In genomic region chr17:27837850-27838249, GRCm38 (mm10) we compare ENCODE assay signal across 7 mouse cellular contexts. TPM values are rescaled to one million over a fixed set of nuclear protein-coding genes. Genes with fewer than 3 reads are reported as not detected.
A peak's percentile ranks its signal among the peaks of the same experiment; 100 is the strongest.
DNase-seq lines count a peak whose midpoint lies in the region; ATAC-seq and TF ChIP-seq lines count a peak whose summit lies in the region.
"Not testable (repeated sequence)": the region's sequence is repeated elsewhere in the genome, so short reads cannot be mapped to it uniquely, and the experiment has no call there.

TSS of gene Snrpc (plus strand) at chr17:27838150.

- not testable (repeated sequence) for H3K9ac ChIP-seq in forebrain, embryonic 13.5 days; heart, embryonic 11.5 days (ENCODE audit: low read depth, low read length); hindbrain, postnatal 0 days (replicated peaks; ENCODE audit: low read length); liver, postnatal 0 days (replicated peaks)

- peaks cover 14% of the 10 kb centered on the region for H3K79me2 ChIP-seq in myocyte (ENCODE audit: control insufficient read depth, insufficient read depth)

- peaks cover 13% of the 10 kb centered on the region; the same call in 1 of the 2 replicates for H3K27me3 ChIP-seq in forebrain, embryonic 13.5 days
- H3K27me3 ChIP-seq in heart, embryonic 11.5 days (ENCODE audit: control insufficient read depth, insufficient read depth, low read length); hindbrain, postnatal 0 days (ENCODE audit: insufficient read depth, low read length); liver, postnatal 0 days (ENCODE audit: insufficient read depth, low read length): not testable (repeated sequence)
- peaks cover 12% of the 10 kb centered on the region for H3K27me3 ChIP-seq in myocyte (ENCODE audit: control insufficient read depth, insufficient read depth, insufficient read length)

- WGBS in bone marrow, adult 2 months, result 83% methylated on average over 4 of the region's 4 CpGs
- 84% methylated on average over 4 of the region's 4 CpGs for WGBS in forebrain, embryonic 13.5 days
- WGBS in heart, embryonic 11.5 days (ENCODE audit: insufficient replicate concordance), result 87% methylated on average over 3 of the region's 4 CpGs
- WGBS in hindbrain, postnatal 0 days, result 82% methylated on average over 3 of the region's 4 CpGs
- WGBS in liver, postnatal 0 days (ENCODE audit: insufficient replicate concordance), result 73% methylated on average over 3 of the region's 4 CpGs

- H3K36me3 ChIP-seq in forebrain, embryonic 13.5 days (ENCODE audit: poor library complexity, severe bottlenecking), result peaks cover 11% of the 10 kb centered on the region
- H3K36me3 ChIP-seq in heart, embryonic 11.5 days (ENCODE audit: control insufficient read depth, insufficient read depth, low read length); liver, postnatal 0 days (replicated peaks; ENCODE audit: insufficient read depth, low read length); myocyte (ENCODE audit: control insufficient read depth, insufficient read depth): not testable (repeated sequence)
- peaks cover 11% of the 10 kb centered on the region; the same call in 1 of the 2 replicates for H3K36me3 ChIP-seq in hindbrain, postnatal 0 days (ENCODE audit: insufficient read depth, low read length)

- H3K4me3 ChIP-seq in bone marrow, adult 2 months (replicated peaks; ENCODE audit: control insufficient read depth, low read depth, low read length); forebrain, embryonic 13.5 days; heart, embryonic 11.5 days (ENCODE audit: low read depth, low read length); hindbrain, postnatal 0 days (ENCODE audit: low read length); left cerebral cortex, adult 2 months; liver, postnatal 0 days (ENCODE audit: low read depth, low read length): not testable (repeated sequence)
- H3K4me3 ChIP-seq in myocyte, result peak within 1 kb of the TSS; percentile 87

- not testable (repeated sequence) for TF ChIP-seq POLR2A in bone marrow, adult 2 months (IDR thresholded peaks at IDR 0.05; ENCODE audit: borderline replicate concordance, control insufficient read depth, low read depth, low read length); myocyte (IDR thresholded peaks at IDR 0.05; ENCODE audit: insufficient read length, low read depth)

- ATAC-seq in forebrain, embryonic 13.5 days; heart, embryonic 11.5 days (replicated peaks; ENCODE audit: insufficient number of reproducible peaks, low FRiP score, low TSS enrichment); hindbrain, postnatal 0 days; liver, postnatal 0 days: not testable (repeated sequence)

- H3ac ChIP-seq in myocyte (ENCODE audit: control insufficient read depth, insufficient read length), result not testable (repeated sequence)

- not testable (repeated sequence) for H3K4me1 ChIP-seq in bone marrow, adult 2 months (ENCODE audit: control insufficient read depth, insufficient read depth, low read length); heart, embryonic 11.5 days (ENCODE audit: control insufficient read depth, insufficient read depth, low read length); hindbrain, postnatal 0 days (ENCODE audit: insufficient read depth, low read length)
- H3K4me1 ChIP-seq in forebrain, embryonic 13.5 days, result peaks cover 16% of the 10 kb centered on the region
- peaks cover 16% of the 10 kb centered on the region; the same call in 1 of the 2 replicates for H3K4me1 ChIP-seq in liver, postnatal 0 days (ENCODE audit: insufficient read depth)

- not testable (repeated sequence) for H3K4me2 ChIP-seq in forebrain, embryonic 13.5 days; heart, embryonic 11.5 days; hindbrain, postnatal 0 days (ENCODE audit: low read depth, low read length)
- peak within 1 kb of the TSS; percentile 78; the same call in 1 of the 2 replicates for H3K4me2 ChIP-seq in liver, postnatal 0 days (ENCODE audit: low read depth, low read length)
- H3K4me2 ChIP-seq in myocyte (ENCODE audit: low read depth), result peak within 1 kb of the TSS; percentile 99

- TF ChIP-seq CTCF in bone marrow, adult 2 months (IDR thresholded peaks at IDR 0.05; ENCODE audit: control insufficient read depth, insufficient read depth, low read length); hindbrain, postnatal 0 days (IDR thresholded peaks at IDR 0.05; ENCODE audit: low read depth); left cerebral cortex, adult 2 months (IDR thresholded peaks at IDR 0.05); liver, postnatal 0 days (IDR thresholded peaks at IDR 0.05; ENCODE audit: low read depth): not testable (repeated sequence)

- H3K9me3 ChIP-seq in forebrain, embryonic 13.5 days (replicated peaks); heart, embryonic 11.5 days (replicated peaks; ENCODE audit: control insufficient read depth, low read length); hindbrain, postnatal 0 days (ENCODE audit: low read length); liver, postnatal 0 days (ENCODE audit: low read length): not testable (repeated sequence)

- H3K27ac ChIP-seq in bone marrow, adult 2 months (ENCODE audit: control insufficient read depth, insufficient read depth, low read depth, low read length, poor library complexity); forebrain, embryonic 13.5 days; heart, embryonic 11.5 days (ENCODE audit: low read depth, low read length); hindbrain, postnatal 0 days; left cerebral cortex, adult 2 months: not testable (repeated sequence)
- H3K27ac ChIP-seq in liver, postnatal 0 days (ENCODE audit: low read depth), result peak within 1 kb of the TSS; percentile 84

- DNase-seq in hindbrain, postnatal 0 days (ENCODE audit: low spot score); left cerebral cortex, adult 2 months (ENCODE audit: extremely low spot score in 1 of 2, low spot score in 2 of 2); liver, postnatal 0 days: not testable (repeated sequence)

- intact Hi-C loops in left cerebral cortex, adult 2 months (cut with DNase I), result loop anchor here (5.0 to 10.0 kb wide), 2 partner anchors 183 to 706 kb away; partner anchors contain the start of genes Pacsin1 and Uqcc2

- not testable (repeated sequence) for TF ChIP-seq EP300 in liver, postnatal 0 days (IDR thresholded peaks at IDR 0.05; ENCODE audit: low read depth)

RNA-seq across cellular contexts. Expression of gene Snrpc, which starts in this region (rescaled TPM):
- 49.4 and 74.7 TPM in 2 replicates for polyA plus RNA-seq in bone marrow, adult 2 months (2011; ENCODE audit: insufficient read depth, insufficient read length, low replicate concordance, missing spikeins)
- 381 and 396 TPM in 2 replicates for polyA plus RNA-seq in forebrain, embryonic 13.5 days (2015; fragmentation: Nextera tagmentation; extraction: Ambion mirVana)
- 226 and 242 TPM in 2 replicates for polyA plus RNA-seq in heart, embryonic 11.5 days (2014; fragmentation: Nextera tagmentation; extraction: Ambion mirVana)
- 124 and 146 TPM in 2 replicates for total RNA-seq in hindbrain, postnatal 0 days (2014; rRNA removed)
- polyA plus RNA-seq in hindbrain, postnatal 0 days (2015; fragmentation: Nextera tagmentation; extraction: Ambion mirVana), result 235 TPM in 2 replicates
- total RNA-seq in left cerebral cortex, adult 2 months (2021), result 10 to 100 TPM; 43.4 to 49.8 TPM
- 96.2 and 99.0 TPM in 2 replicates for polyA plus RNA-seq in liver, postnatal 0 days (2015; fragmentation: Nextera tagmentation; extraction: Ambion mirVana)
- polyA plus RNA-seq in myocyte (2012; fragmentation: generic; extraction: Trizol), result 251 TPM
